8 mouse cellular contexts compared by ENCODE assay signal in the genomic region with DNA sequence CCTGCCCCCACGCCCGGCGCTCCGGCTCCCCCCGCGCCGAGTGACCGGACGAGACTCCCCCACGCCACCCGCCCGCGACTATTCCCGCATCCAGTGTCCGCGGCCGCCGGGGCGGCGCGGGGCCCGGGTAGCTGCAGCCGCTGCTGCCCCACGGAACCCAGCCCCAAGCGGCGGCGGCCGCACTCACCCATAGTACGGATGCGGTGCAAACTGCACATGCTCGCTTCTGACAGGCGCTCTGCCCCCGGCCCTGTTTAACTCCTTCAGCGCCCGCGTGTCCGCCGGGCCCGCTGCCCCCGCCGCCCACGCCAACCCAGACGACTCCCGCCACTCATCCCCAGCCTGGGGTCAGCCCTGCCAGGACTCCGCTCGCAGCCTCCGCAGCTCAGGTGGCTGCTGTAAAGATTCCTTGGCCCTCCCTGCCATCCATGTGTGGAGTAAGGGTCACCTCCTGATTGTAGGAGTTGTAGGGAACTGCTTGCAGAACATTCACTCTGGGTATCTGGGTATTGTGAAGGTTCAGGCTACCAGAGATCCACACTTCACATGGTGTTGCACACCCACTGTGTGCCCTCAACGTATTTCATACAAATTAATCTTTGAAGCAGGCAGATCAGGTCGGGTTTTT. TPM values are rescaled to one million over a fixed set of nuclear protein-coding genes. Genes with fewer than 3 reads are reported as not detected.
DNase-seq lines count a peak whose midpoint lies in the region; ATAC-seq and TF ChIP-seq lines count a peak whose summit lies in the region.

Gene Tmem229b, minus strand, starts transcription at position 502 of the 628 bp plus-strand sequence.

- H3K27ac ChIP-seq in embryonic facial prominence, embryonic 14.5 days (replicated peaks; ENCODE audit: low read depth, low read length) = no peak within 1 kb of the TSS
- no peak within 1 kb of the TSS for H3K27ac ChIP-seq in heart, embryonic 16.5 days (ENCODE audit: low read length)
- peak within 1 kb of the TSS; percentile 90 for H3K27ac ChIP-seq in neural tube, embryonic 14.5 days (ENCODE audit: low read depth, low read length)

- DNase-seq in CD4-positive, CD25-positive, alpha-beta regulatory T cell, adult 2 months (ENCODE audit: low read depth, low spot score) = peak; percentile 65
- DNase-seq in adrenal gland, postnatal 25 days = peak; percentile 66
- DNase-seq in embryonic facial prominence, embryonic 14.5 days (ENCODE audit: low spot score) = peak; percentile 65
- DNase-seq in kidney, postnatal 4 days = peak; percentile 69 to 77
- peak; percentile 37 for DNase-seq in lung, adult 2 months
- peak; percentile 71 for DNase-seq in thymus, postnatal 14 days

- H3K36me3 ChIP-seq in embryonic facial prominence, embryonic 14.5 days (ENCODE audit: control insufficient read depth, insufficient read depth, low read length) = no peaks in the 10 kb centered on the region
- H3K36me3 ChIP-seq in heart, embryonic 16.5 days (ENCODE audit: control insufficient read depth, insufficient read depth) = no peaks in the 10 kb centered on the region
- no peaks in the 10 kb centered on the region for H3K36me3 ChIP-seq in neural tube, embryonic 14.5 days (ENCODE audit: control insufficient read depth, insufficient read depth, low read length)

- H3K4me2 ChIP-seq in embryonic facial prominence, embryonic 14.5 days (ENCODE audit: low read depth, low read length) = peak within 1 kb of the TSS; percentile 89
- H3K4me2 ChIP-seq in heart, embryonic 16.5 days (ENCODE audit: low read depth, low read length) = peak within 1 kb of the TSS; percentile 87
- peak within 1 kb of the TSS; percentile 79 for H3K4me2 ChIP-seq in neural tube, embryonic 14.5 days (ENCODE audit: low read depth, low read length)

- no peak for TF ChIP-seq CTCF in lung, adult 2 months (IDR thresholded peaks at IDR 0.05; ENCODE audit: insufficient read depth, low read length)

- peak within 1 kb of the TSS; percentile 94 for H3K4me3 ChIP-seq in embryonic facial prominence, embryonic 14.5 days (ENCODE audit: low read depth, low read length)
- peak within 1 kb of the TSS; percentile 90 for H3K4me3 ChIP-seq in heart, embryonic 16.5 days (ENCODE audit: low read length)
- H3K4me3 ChIP-seq in lung, adult 2 months (replicated peaks; ENCODE audit: extremely low read depth, low read depth, low read length) = peak within 1 kb of the TSS; percentile 85
- H3K4me3 ChIP-seq in neural tube, embryonic 14.5 days (ENCODE audit: low read depth, low read length) = peak within 1 kb of the TSS; percentile 92

- H3K27me3 ChIP-seq in embryonic facial prominence, embryonic 14.5 days (replicated peaks; ENCODE audit: control insufficient read depth, insufficient read depth, low read length) = no peaks in the 10 kb centered on the region
- peaks cover 11% of the 10 kb centered on the region for H3K27me3 ChIP-seq in heart, embryonic 16.5 days (ENCODE audit: control insufficient read depth, insufficient read depth, low read length)
- H3K27me3 ChIP-seq in neural tube, embryonic 14.5 days (ENCODE audit: control insufficient read depth, insufficient read depth, low read length) = no peaks in the 10 kb centered on the region

- peaks cover 5% of the 10 kb centered on the region; the same call in 1 of the 2 replicates for H3K4me1 ChIP-seq in embryonic facial prominence, embryonic 14.5 days (ENCODE audit: control insufficient read depth, insufficient read depth, low read length)
- no peaks in the 10 kb centered on the region; the same call in 1 of the 2 replicates for H3K4me1 ChIP-seq in heart, embryonic 16.5 days (ENCODE audit: control insufficient read depth, insufficient read depth, low read length)
- peaks cover 8% of the 10 kb centered on the region; the same call in 1 of the 2 replicates for H3K4me1 ChIP-seq in lung, adult 2 months (ENCODE audit: control insufficient read depth, insufficient read depth, low read length)
- no peaks in the 10 kb centered on the region for H3K4me1 ChIP-seq in neural tube, embryonic 14.5 days (ENCODE audit: control insufficient read depth, insufficient read depth, low read length)

- peak within 1 kb of the TSS; percentile 83 for H3K9ac ChIP-seq in embryonic facial prominence, embryonic 14.5 days (ENCODE audit: low read depth, low read length)
- peak within 1 kb of the TSS; percentile 80 for H3K9ac ChIP-seq in heart, embryonic 16.5 days (ENCODE audit: low read length)
- peak within 1 kb of the TSS; percentile 96 for H3K9ac ChIP-seq in neural tube, embryonic 14.5 days (replicated peaks; ENCODE audit: low read depth, low read length)

- TF ChIP-seq POLR2A in lung, adult 2 months (IDR thresholded peaks at IDR 0.05; ENCODE audit: borderline replicate concordance, extremely low read depth, low read depth, low read length) = no peak

- no peaks in the 10 kb centered on the region for H3K9me3 ChIP-seq in embryonic facial prominence, embryonic 14.5 days (ENCODE audit: control insufficient read depth, low read length)
- no peaks in the 10 kb centered on the region for H3K9me3 ChIP-seq in heart, embryonic 16.5 days (replicated peaks; ENCODE audit: control insufficient read depth, low read length)
- H3K9me3 ChIP-seq in neural tube, embryonic 14.5 days (ENCODE audit: control insufficient read depth, low read length) = no peaks in the 10 kb centered on the region

- peak; percentile 88 for ATAC-seq in embryonic facial prominence, embryonic 14.5 days (ENCODE audit: low read depth)
- ATAC-seq in heart, embryonic 16.5 days (replicated peaks; ENCODE audit: extremely low read depth, insufficient read depth, low FRiP score) = peak; percentile 75
- peak; percentile 93 for ATAC-seq in neural tube, embryonic 14.5 days (ENCODE audit: low read depth)

- 10% methylated on average over 4 of the region's 49 CpGs for WGBS in embryonic facial prominence, embryonic 14.5 days
- 2% methylated on average over 46 of the region's 49 CpGs for WGBS in heart, embryonic 16.5 days
- WGBS in lung, adult 2 months = 4% methylated on average over 48 of the region's 49 CpGs
- WGBS in neural tube, embryonic 14.5 days = 1% methylated on average over 36 of the region's 49 CpGs

RNA-seq across cellular contexts. Expression of gene Tmem229b, which starts in this region (rescaled TPM):
- total RNA-seq in adrenal gland, postnatal 25 days (2021) = 5.2 and 9.0 TPM in 2 replicates
- polyA plus RNA-seq in embryonic facial prominence, embryonic 14.5 days (2014; fragmentation: Nextera tagmentation; extraction: Ambion mirVana) = 8.1 and 9.5 TPM in 2 replicates
- polyA plus RNA-seq in heart, embryonic 16.5 days (2015; fragmentation: Nextera tagmentation; extraction: Ambion mirVana) = 3.9 and 4.7 TPM in 2 replicates
- polyA plus RNA-seq in lung, adult 2 months (2012; rRNA removed) = 15.4 and 18.6 TPM in 2 replicates
- polyA plus RNA-seq in neural tube, embryonic 14.5 days (2014; fragmentation: Nextera tagmentation; extraction: Ambion mirVana) = 59.1 and 59.4 TPM in 2 replicates
